Mouse (Mus musculus) neutrophil, adult 65 days (primary cell): ENCODE results near the gene Olfr105-ps. TPM values are rescaled to one million over a fixed set of nuclear protein-coding genes. Genes with fewer than 3 reads are reported as not detected.

ENCODE experiments used
- total RNA-seq: library from RNA; stranded (reverse); gene quantifications from 2 replicates; pipeline ENCODE4 v1.2.4, GENCODE M21; 2023

Olfr105-ps gene
- total RNA-seq = not detected in 2 replicates

GRCm38 (mm10) chr17:37378733-37379132, at the start of gene Olfr105-ps:
TSS of gene Olfr105-ps (plus strand) at chr17:37379033.

GRCm38 (mm10) chr17:37339598-37339997, 39.2 kb upstream of the Olfr105-ps start, which contains the start of gene Olfr103:
TSS of gene Olfr103 (minus strand) at chr17:37339698.

GRCm38 (mm10) chr17:37359282-37359681, 19.6 kb upstream of the Olfr105-ps start, which contains the start of gene Olfr104-ps:
TSS of gene Olfr104-ps (plus strand) at chr17:37359582.

GRCm38 (mm10) chr17:37390093-37390492, 11.3 kb downstream of the Olfr105-ps start, which contains the start of gene Olfr106-ps:
TSS of gene Olfr106-ps (plus strand) at chr17:37390393.

GRCm38 (mm10) chr17:37398926-37399325, 20.1 kb downstream of the Olfr105-ps start, which contains the start of gene Olfr107:
TSS of gene Olfr107 (plus strand) at chr17:37399226.

Other genes with a start within 250 kb of the Olfr105-ps start
- gene Olfr93, start 217.5 kb upstream of the Olfr105-ps start, total RNA-seq = not detected in 2 replicates
- gene Ubd, start 185.1 kb upstream of the Olfr105-ps start, total RNA-seq = not detected in 2 replicates
- gene Olfr94, start 178.0 kb upstream of the Olfr105-ps start, total RNA-seq = not detected in 2 replicates
- gene Olfr95, start 165.9 kb upstream of the Olfr105-ps start, total RNA-seq = not detected in 2 replicates
- not detected in 2 replicates for gene Olfr96, start 158.9 kb upstream of the Olfr105-ps start, total RNA-seq
- gene Olfr97, start 141.7 kb upstream of the Olfr105-ps start, total RNA-seq = not detected in 2 replicates
- gene Olfr98, start 115.3 kb upstream of the Olfr105-ps start, total RNA-seq = not detected in 2 replicates
- gene H2-M3, start 108.8 kb upstream of the Olfr105-ps start, total RNA-seq = 4.4 and 4.6 TPM in 2 replicates
- gene Olfr99, start 95.6 kb upstream of the Olfr105-ps start, total RNA-seq = not detected in 2 replicates
- not detected in 2 replicates for gene Olfr101, start 74.7 kb upstream of the Olfr105-ps start, total RNA-seq
- gene Olfr102, start 62.0 kb upstream of the Olfr105-ps start, total RNA-seq = not detected in 2 replicates
- gene Olfr103, start 39.3 kb upstream of the Olfr105-ps start, total RNA-seq = not detected in 2 replicates
- not detected in 2 replicates for gene Olfr104-ps, start 19.5 kb upstream of the Olfr105-ps start, total RNA-seq
- gene Olfr106-ps, start 11.4 kb downstream of the Olfr105-ps start, total RNA-seq = not detected in 2 replicates
- gene Olfr107, start 20.2 kb downstream of the Olfr105-ps start, total RNA-seq = not detected in 2 replicates
- not detected in 2 replicates for gene Olfr108, start 66.4 kb downstream of the Olfr105-ps start, total RNA-seq
- not detected in 2 replicates for gene Olfr109, start 79.9 kb downstream of the Olfr105-ps start, total RNA-seq
- not detected in 2 replicates for gene H2-M2, start 104.5 kb downstream of the Olfr105-ps start, total RNA-seq
- not detected in 2 replicates for gene Olfr110, start 113.4 kb downstream of the Olfr105-ps start, total RNA-seq
- gene Olfr111, start 129.0 kb downstream of the Olfr105-ps start, total RNA-seq = not detected in 2 replicates
- not detected in 2 replicates for gene Olfr112, start 190.4 kb downstream of the Olfr105-ps start, total RNA-seq
- not detected in 2 replicates for gene Olfr113, start 198.6 kb downstream of the Olfr105-ps start, total RNA-seq
- not detected in 2 replicates for gene Olfr114, start 213.7 kb downstream of the Olfr105-ps start, total RNA-seq
- gene Olfr115, start 248.1 kb downstream of the Olfr105-ps start, total RNA-seq = not detected in 2 replicates
- not detected in 2 replicates for gene Olfr116, start 248.2 kb downstream of the Olfr105-ps start, total RNA-seq